In the genomic region with DNA sequence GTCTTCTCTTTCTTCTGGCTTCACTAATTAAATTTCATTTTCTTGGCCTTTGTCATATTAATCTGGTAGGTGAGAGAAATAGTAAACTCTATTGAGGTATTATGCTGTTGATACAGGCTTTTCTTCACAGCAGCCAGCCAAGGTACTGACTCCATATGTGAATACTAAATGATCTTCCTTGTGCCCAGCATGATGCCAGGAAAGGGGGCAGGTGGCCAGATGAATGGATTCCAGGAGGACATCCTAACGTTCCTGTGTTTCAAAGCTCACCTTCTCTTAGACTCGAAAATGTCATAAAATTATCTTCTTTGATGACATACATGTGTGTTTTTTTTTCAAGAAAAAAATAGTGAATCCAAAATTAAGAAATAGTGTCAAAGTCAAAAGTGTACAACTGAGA, we compare ENCODE assay signal across 18 mouse cellular contexts.
"Had no signal": no experiment of that assay in that cellular context is flagged by ENCODE, and none has a peak within 500 bp of the region (broad histone marks: within the 10 kb centered on the region; RNA-seq: fewer than 3 reads in every experiment).

No protein-coding gene starts in this region.

- H3K27ac ChIP-seq: kidney, postnatal 0 days; limb, embryonic 12.5 days; limb, embryonic 15.5 days; liver, embryonic 14.5 days; macrophage; midbrain, embryonic 13.5 days; neural tube, embryonic 13.5 days had no signal

- H3K27me3 ChIP-seq: limb, embryonic 12.5 days; limb, embryonic 15.5 days; midbrain, embryonic 13.5 days; neural tube, embryonic 13.5 days had no signal

- H3K4me3 ChIP-seq: limb, embryonic 12.5 days; limb, embryonic 15.5 days; midbrain, embryonic 13.5 days; myocyte; neural tube, embryonic 13.5 days had no signal

- DNase-seq: kidney, postnatal 36 days; left cerebral cortex, postnatal 4 days; liver, postnatal 0 days; lung, embryonic 14.5 days; retina, postnatal 1 day; right cerebral cortex, postnatal 25 days; thymus, adult 18-20 months; thymus, postnatal 36 days had no signal

- H3K9me3 ChIP-seq: limb, embryonic 12.5 days; limb, embryonic 15.5 days; midbrain, embryonic 13.5 days; neural tube, embryonic 13.5 days had no signal

- ATAC-seq: liver, postnatal 0 days; lung, postnatal 0 days; midbrain, embryonic 13.5 days; midbrain, embryonic 16.5 days had no signal

- H3K4me1 ChIP-seq: limb, embryonic 15.5 days; midbrain, embryonic 13.5 days; neural tube, embryonic 13.5 days had no signal

- H3K36me3 ChIP-seq: limb, embryonic 12.5 days; limb, embryonic 15.5 days; midbrain, embryonic 13.5 days; neural tube, embryonic 13.5 days had no signal
